Mouse (Mus musculus): ENCODE data around the gene Ttc39a. TPM values are rescaled to one million over a fixed set of nuclear protein-coding genes. Genes with fewer than 3 reads are reported as not detected.

Gene Ttc39a
- polyA plus RNA-seq (2014; fragmentation: Nextera tagmentation; extraction: Ambion mirVana), result 3.3 and 3.5 TPM in 2 replicates

DNA sequence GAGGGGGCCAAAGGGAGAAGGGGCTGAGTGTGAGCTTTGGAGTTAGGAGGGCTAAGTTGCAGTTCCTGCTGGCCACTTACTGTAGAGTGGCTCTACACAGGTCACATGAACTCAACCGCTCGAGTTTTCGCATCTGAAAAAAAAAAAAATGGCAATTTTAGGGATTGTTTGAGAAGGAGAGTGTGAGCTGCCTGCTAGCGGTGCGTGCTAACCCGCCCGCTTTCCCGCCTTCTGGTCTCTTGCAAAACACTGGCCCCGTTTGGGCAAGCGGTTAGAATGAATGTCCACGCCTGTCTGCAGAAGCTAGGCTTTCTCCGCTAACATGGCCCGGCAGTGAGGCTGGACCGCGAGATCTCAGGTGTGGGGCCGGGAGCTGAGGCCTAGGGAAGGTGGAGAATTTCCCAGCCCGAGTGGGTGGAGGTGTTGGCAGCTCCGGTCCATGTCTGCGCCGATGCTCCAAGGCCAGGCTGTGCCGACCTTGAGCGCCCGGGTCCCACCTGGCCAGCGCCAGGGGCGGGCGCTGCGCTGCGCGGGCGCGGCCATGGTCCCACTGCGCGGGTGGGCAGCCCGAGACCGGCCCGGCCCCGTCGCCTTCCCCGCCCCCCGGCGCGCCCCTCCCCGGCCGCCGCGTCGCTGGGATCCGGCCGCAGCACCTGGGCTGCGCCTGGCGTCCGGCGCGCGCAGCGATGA is at the start of gene Ttc39a:
Gene Ttc39a (plus strand): TSS at position 138 of the 690 bp plus-strand sequence.
- no peaks in the 10 kb centered on the region for H3K9me3 ChIP-seq (ENCODE audit: control insufficient read depth, low read length)
- ATAC-seq (ENCODE audit: low FRiP score) (peak; percentile 72), DNase-seq (ENCODE audit: low spot score) (peak; percentile 42)
- H3K27me3 ChIP-seq (ENCODE audit: control insufficient read depth, insufficient read depth, low read length), result no peaks in the 10 kb centered on the region
- WGBS, result under 1% methylated on average over 49 of the region's 56 CpGs
- H3K27ac ChIP-seq, result no peak within 1 kb of the TSS
- H3K4me3 ChIP-seq (replicated peaks; ENCODE audit: low read length), result peak within 1 kb of the TSS; percentile 75
- no peaks in the 10 kb centered on the region for H3K36me3 ChIP-seq (replicated peaks; ENCODE audit: control insufficient read depth, insufficient read depth)
- H3K9ac ChIP-seq, result peak within 1 kb of the TSS; percentile 77
- peaks cover 7% of the 10 kb centered on the region for H3K4me1 ChIP-seq (replicated peaks; ENCODE audit: control insufficient read depth, insufficient read depth, low read length)
- peak within 1 kb of the TSS; percentile 98 for H3K4me2 ChIP-seq (replicated peaks)

DNA sequence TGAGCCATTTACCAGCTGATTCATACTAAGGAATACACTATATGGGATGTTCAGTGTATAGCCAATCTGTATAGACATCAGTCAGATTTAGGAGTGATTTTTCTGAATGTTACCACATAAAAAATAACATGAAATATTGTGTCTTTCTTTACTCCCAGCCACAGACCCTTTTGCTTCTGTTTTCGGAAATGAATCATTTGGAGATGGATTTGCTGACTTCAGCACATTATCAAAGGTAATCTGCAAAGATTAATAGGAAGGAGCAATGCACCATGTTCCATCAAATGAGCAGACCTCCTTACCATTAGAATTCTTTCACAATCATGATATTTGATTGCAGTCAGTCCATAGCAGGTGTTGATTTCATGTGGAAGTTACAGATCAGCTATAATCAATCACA is 28.3 kb upstream of the Ttc39a start:
- no peak for DNase-seq (ENCODE audit: low spot score)
- Histone ChIP-seq H3K27me3 (ENCODE audit: control insufficient read depth, insufficient read depth, low read length) (no peaks in the 10 kb centered on the region), H3K9me3 (ENCODE audit: control insufficient read depth, low read length) (no peaks in the 10 kb centered on the region), H3K27ac (no peak overlapping the region), H3K36me3 (replicated peaks; ENCODE audit: control insufficient read depth, insufficient read depth) (peaks cover 81% of the 10 kb centered on the region), H3K4me3 (replicated peaks; ENCODE audit: low read length) (no peak overlapping the region), H3K4me2 (replicated peaks) (no peak overlapping the region), H3K4me1 (replicated peaks; ENCODE audit: control insufficient read depth, insufficient read depth, low read length) (no peaks in the 10 kb centered on the region), H3K9ac (no peak overlapping the region)
- WGBS, result 97% methylated on average over 1 of the region's 1 CpGs
- ATAC-seq (ENCODE audit: low FRiP score), result no peak

DNA sequence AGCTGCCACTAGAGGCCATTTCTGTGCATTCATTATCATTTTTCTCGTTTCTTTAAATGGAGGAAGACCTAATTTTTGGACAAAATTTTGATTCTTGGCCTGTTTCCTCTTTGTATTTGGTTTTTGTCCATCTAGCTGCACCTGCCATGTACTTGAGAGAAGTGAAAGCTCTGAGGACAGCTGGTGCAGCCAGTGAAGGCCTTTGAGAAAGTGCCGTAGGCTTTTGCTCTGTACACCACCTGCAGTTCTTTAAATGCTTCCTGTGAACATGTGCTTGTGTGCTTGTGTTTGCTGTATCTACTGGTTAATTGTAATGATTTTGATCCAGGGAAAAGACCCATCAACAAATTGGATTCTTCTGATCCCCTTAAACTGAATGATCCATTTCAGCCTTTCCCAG is 24.0 kb upstream of the Ttc39a start:
- no peak overlapping the region for H3K9ac ChIP-seq
- H3K27me3 ChIP-seq (ENCODE audit: control insufficient read depth, insufficient read depth, low read length), result no peaks in the 10 kb centered on the region
- DNase-seq (ENCODE audit: low spot score), result no peak
- no peaks in the 10 kb centered on the region for H3K9me3 ChIP-seq (ENCODE audit: control insufficient read depth, low read length)
- H3K36me3 ChIP-seq (replicated peaks; ENCODE audit: control insufficient read depth, insufficient read depth), result peaks cover 63% of the 10 kb centered on the region
- no peak for ATAC-seq (ENCODE audit: low FRiP score)
- no peaks in the 10 kb centered on the region for H3K4me1 ChIP-seq (replicated peaks; ENCODE audit: control insufficient read depth, insufficient read depth, low read length)
- no peak overlapping the region for H3K27ac ChIP-seq
- 71% methylated on average over 2 of the region's 2 CpGs for WGBS
- H3K4me3 ChIP-seq (replicated peaks; ENCODE audit: low read length), result no peak overlapping the region
- no peak overlapping the region for H3K4me2 ChIP-seq (replicated peaks)

DNA sequence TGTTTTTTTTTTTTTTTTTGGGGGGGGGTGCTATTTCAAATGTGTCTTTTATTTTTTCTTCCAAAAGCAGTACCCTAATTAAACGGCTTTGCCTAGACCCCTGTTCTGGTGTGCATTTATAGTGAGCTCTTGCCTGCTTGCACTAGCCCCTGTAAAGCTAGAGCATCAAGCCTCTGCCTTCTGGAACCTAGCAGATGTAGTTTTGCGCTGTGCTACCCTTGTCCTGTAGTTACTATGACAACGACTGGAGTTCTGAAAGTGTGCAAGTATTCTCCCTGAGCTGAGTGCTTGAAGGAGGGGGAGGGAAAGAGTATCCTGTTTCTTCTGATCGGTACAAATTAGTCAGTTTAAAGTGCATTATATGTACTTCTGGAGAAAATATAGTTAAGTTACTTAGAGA is 20.8 kb upstream of the Ttc39a start:
- no peak for ATAC-seq (ENCODE audit: low FRiP score)
- Histone ChIP-seq H3K27ac (no peak overlapping the region), H3K36me3 (replicated peaks; ENCODE audit: control insufficient read depth, insufficient read depth) (peaks cover 54% of the 10 kb centered on the region), H3K4me1 (replicated peaks; ENCODE audit: control insufficient read depth, insufficient read depth, low read length) (no peaks in the 10 kb centered on the region), H3K9ac (no peak overlapping the region), H3K4me2 (replicated peaks) (no peak overlapping the region), H3K4me3 (replicated peaks; ENCODE audit: low read length) (no peak overlapping the region), H3K27me3 (ENCODE audit: control insufficient read depth, insufficient read depth, low read length) (no peaks in the 10 kb centered on the region), H3K9me3 (ENCODE audit: control insufficient read depth, low read length) (no peaks in the 10 kb centered on the region)
- WGBS, result 30% methylated on average over 4 of the region's 4 CpGs
- DNase-seq (ENCODE audit: low spot score), result no peak

DNA sequence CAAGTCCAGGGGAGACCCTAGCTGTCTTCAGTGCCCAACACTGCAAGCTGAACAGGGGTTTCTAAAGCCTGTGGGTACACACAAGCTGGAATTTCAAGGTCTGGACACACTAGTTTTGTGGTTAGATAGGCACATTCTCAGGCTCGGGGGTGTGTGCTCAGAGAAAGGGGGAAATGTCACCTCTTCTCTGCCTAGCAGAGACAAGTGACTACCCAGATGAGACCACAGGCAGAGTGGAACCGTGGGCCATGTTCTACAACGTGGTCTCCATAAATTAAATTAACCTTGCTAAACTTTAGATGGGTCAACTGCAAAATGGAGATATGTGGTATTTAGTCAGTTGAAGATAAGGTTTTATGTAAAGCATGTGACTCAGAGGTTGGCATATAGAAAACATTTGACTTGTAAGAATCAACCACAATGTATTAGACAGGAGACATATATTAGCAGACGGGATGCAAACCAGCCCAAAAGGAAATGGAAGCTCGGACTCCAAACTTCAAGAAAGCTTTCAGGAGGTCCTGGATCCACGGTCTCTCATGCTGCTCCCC is 13.1 kb upstream of the Ttc39a start:
- no peak for DNase-seq (ENCODE audit: low spot score)
- ATAC-seq (ENCODE audit: low FRiP score), result no peak

DNA sequence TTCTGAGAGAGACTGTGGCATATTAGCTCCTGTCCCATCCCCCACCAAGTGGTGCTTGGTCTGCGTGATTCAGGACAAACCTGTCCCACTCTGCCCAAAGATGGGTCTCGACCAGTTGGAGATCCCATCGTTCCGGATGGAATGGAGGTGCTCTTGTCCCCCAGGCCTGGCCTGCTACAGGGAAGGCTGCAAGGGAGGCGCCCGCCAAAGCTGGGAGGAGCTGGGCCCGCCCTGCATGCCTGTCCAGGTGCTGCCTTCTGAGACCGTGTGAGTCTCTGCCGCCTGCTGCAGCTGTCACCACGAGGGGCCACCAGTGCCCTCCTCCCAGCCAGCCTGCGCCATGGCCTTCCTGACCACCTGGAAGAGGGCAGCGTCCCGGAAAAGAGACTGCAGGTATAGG is 12.5 kb upstream of the Ttc39a start:
- H3K9ac ChIP-seq, result peak overlapping the region; percentile 39; the same call in 1 of the 2 replicates
- H3K4me2 ChIP-seq (replicated peaks), result peak overlapping the region; percentile 37
- ATAC-seq (ENCODE audit: low FRiP score) (peak; percentile 27; the same call in 1 of the 2 replicates), DNase-seq (ENCODE audit: low spot score) (no peak)
- 14% methylated on average over 13 of the region's 13 CpGs for WGBS
- H3K27ac ChIP-seq, result no peak overlapping the region
- H3K4me1 ChIP-seq (replicated peaks; ENCODE audit: control insufficient read depth, insufficient read depth, low read length), result 0 out of 2 replicates have a peak, but pooled peaks cover 4% of the 10 kb centered on the region
- no peaks in the 10 kb centered on the region for H3K27me3 ChIP-seq (ENCODE audit: control insufficient read depth, insufficient read depth, low read length)
- peaks cover 14% of the 10 kb centered on the region; the same call in 1 of the 2 replicates for H3K36me3 ChIP-seq (replicated peaks; ENCODE audit: control insufficient read depth, insufficient read depth)
- no peaks in the 10 kb centered on the region for H3K9me3 ChIP-seq (ENCODE audit: control insufficient read depth, low read length)
- H3K4me3 ChIP-seq (replicated peaks; ENCODE audit: low read length), result no peak overlapping the region

More for the DNA sequence above, 13.1 kb upstream of the Ttc39a start:
- Histone ChIP-seq H3K4me3 (replicated peaks; ENCODE audit: low read length) (no peak overlapping the region), H3K9ac (no peak overlapping the region), H3K4me2 (replicated peaks) (no peak overlapping the region), H3K36me3 (replicated peaks; ENCODE audit: control insufficient read depth, insufficient read depth) (peaks cover 20% of the 10 kb centered on the region), H3K9me3 (ENCODE audit: control insufficient read depth, low read length) (no peaks in the 10 kb centered on the region), H3K27ac (no peak overlapping the region), H3K4me1 (replicated peaks; ENCODE audit: control insufficient read depth, insufficient read depth, low read length) (0 out of 2 replicates have a peak, but pooled peaks cover 4% of the 10 kb centered on the region), H3K27me3 (ENCODE audit: control insufficient read depth, insufficient read depth, low read length) (no peaks in the 10 kb centered on the region)
- 87% methylated on average over 6 of the region's 6 CpGs for WGBS

DNA sequence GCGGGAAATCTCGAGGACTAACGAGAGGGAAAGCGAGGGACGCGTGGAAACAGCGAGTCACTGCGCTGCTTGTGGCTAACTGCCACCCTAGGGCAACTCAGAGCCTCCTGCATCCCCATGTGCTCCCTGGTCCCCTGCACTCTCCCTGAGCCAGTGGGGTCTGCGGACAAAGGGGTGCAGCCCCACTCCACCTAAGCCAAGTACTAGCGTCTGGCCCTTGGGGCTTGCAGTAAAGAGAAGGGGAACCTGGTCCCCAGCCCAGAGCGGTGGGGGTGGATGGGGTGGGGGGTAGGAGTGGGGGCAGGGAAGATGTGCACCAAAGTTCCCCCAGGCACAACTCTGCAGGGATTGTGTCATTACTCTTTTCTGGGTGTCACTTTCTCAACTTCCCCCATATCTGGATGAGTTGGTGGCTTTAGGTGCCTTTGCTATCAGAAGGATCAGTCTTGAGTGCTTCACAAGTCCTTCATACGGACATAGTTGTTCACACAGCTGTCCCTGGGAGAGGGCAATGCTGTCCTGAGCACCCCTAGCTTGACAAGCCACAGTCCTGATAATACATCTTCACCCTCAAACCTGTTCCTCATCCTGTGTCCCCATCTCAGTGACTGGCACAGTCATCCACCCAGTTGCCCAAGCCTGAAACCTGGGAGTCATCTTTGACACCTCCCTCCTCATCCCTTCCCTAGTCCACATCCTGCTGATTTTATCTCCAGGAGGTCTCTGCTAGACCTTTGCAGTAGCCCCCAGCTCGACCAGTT is 11.9 kb upstream of the Ttc39a start:
- peak; percentile 29; the same call in 1 of the 2 replicates for ATAC-seq (ENCODE audit: low FRiP score)

DNA sequence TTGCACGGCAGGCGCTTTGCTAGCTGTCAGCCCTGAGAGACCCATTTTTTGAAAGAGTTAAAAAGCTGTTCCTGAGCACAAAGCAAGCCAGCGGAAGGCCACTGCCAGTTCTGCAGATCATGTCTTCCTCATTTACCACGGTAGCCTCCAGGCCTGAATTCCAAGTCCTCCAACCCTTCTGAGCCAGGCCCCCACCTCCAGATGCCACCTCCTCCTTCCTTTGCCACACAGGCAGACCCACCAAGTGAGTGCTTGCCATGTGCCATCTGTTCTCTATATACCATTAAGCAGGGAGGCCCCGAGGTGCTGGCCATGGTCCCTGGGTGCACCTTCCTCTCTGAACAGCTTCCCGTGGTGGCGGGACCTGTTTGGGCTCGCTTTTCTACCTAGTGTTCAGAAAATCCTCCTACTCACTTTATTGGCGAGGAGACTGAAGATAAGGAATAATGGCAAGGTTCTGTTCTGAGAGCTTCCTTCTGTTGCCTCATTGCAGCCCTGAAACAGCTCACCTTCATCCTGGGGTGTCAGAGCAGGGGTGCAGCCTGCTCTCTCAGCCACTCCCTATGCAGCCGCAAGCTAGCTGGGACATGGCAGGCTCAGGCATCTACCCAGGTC is 6.0 kb upstream of the Ttc39a start:
- Histone ChIP-seq H3K4me2 (replicated peaks) (no peak overlapping the region), H3K27ac (no peak overlapping the region), H3K4me3 (replicated peaks; ENCODE audit: low read length) (no peak overlapping the region), H3K4me1 (replicated peaks; ENCODE audit: control insufficient read depth, insufficient read depth, low read length) (no peaks in the 10 kb centered on the region), H3K36me3 (replicated peaks; ENCODE audit: control insufficient read depth, insufficient read depth) (no peaks in the 10 kb centered on the region), H3K9ac (no peak overlapping the region), H3K9me3 (ENCODE audit: control insufficient read depth, low read length) (no peaks in the 10 kb centered on the region), H3K27me3 (ENCODE audit: control insufficient read depth, insufficient read depth, low read length) (no peaks in the 10 kb centered on the region)
- ATAC-seq (ENCODE audit: low FRiP score) (0 out of 2 replicates have a peak, but pooled peaks have one; percentile 2), DNase-seq (ENCODE audit: low spot score) (no peak)
- WGBS, result 80% methylated on average over 10 of the region's 10 CpGs

More for the DNA sequence above, 11.9 kb upstream of the Ttc39a start:
- H3K27me3 ChIP-seq (ENCODE audit: control insufficient read depth, insufficient read depth, low read length), result no peaks in the 10 kb centered on the region
- H3K27ac ChIP-seq, result no peak overlapping the region
- DNase-seq (ENCODE audit: low spot score), result no peak
- 0 out of 2 replicates have a peak, but pooled peaks cover 4% of the 10 kb centered on the region for H3K4me1 ChIP-seq (replicated peaks; ENCODE audit: control insufficient read depth, insufficient read depth, low read length)
- peak overlapping the region; percentile 37 for H3K4me2 ChIP-seq (replicated peaks)
- peaks cover 9% of the 10 kb centered on the region; the same call in 1 of the 2 replicates for H3K36me3 ChIP-seq (replicated peaks; ENCODE audit: control insufficient read depth, insufficient read depth)
- H3K4me3 ChIP-seq (replicated peaks; ENCODE audit: low read length), result no peak overlapping the region
- 32% methylated on average over 13 of the region's 13 CpGs for WGBS
- no peaks in the 10 kb centered on the region for H3K9me3 ChIP-seq (ENCODE audit: control insufficient read depth, low read length)
- peak overlapping the region; percentile 39; the same call in 1 of the 2 replicates for H3K9ac ChIP-seq
